Mouse (Mus musculus) lung, adult 2 months (tissue): ENCODE results near the gene Ap3b2.

ENCODE experiments used
- CTCF ChIP-seq: fragments of 200-500 bp; IDR thresholded peaks from 2 replicates; pipeline ENCODE4 v1.5.1; 2011; ENCODE audit warnings: mild to moderate bottlenecking, low read length, control low read depth; ENCODE audit not compliant: insufficient read depth
- POLR2A ChIP-seq: fragments of 200-500 bp; IDR thresholded peaks from 2 replicates; pipeline ENCODE4 v1.6.1; 2011; ENCODE audit warnings: low read depth, mild to moderate bottlenecking, control low read depth, low read length, borderline replicate concordance; ENCODE audit errors: extremely low read depth

DNA sequence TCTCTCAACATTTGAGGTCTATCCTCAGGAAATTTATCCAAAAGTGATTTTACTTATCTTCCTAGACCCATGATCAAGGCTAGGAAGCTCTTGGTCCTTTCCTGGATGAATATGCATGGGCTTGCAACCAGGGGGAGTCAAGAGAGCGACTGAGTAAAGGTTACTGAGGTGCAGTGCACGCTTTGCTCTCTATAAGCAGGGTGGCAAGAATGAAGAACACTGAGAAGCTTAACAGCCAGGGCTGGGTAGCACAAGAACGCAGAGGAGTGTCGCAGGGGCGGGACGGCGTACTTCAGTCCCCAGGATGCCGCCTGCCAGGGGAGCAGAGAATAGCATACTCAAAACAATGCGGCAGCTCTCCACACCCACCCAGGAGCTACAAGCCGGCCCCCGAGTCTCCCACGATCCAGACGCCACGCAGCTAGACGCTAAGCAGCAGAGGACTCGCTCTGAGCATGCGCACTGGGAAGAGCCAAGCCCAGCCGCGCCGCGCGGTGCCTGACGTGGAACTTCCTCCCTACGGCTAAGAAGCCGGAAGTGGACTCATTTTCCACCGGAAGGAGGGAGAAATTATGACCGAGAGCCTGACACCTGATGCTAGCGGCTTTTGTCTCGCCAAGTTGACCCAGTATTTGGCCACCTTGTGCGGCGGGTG lies 29.4 kb upstream of the Ap3b2 start:
- TF ChIP-seq POLR2A (peak; percentile 95), CTCF (no peak)
